16 mouse cellular contexts compared by ENCODE assay signal in the genomic region with DNA sequence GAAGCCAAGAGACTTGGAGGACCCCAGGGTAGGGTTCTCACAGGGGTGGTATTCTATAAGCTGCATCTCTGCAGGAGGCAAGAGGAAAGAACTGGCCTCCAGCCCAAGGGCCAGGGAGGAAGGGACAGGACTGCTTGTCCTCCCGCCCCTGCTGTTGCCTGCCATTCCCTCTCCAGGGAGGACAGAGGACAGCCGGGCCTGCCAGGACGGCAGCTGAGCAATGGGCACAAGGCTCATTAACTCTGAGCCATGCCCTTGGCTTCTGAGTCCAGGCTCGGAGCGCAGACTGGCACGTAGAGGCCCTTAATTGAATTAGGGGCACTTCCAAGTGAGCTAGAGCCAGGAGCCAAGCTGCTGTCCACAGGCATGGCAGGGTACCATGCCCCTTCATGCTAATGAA.
DNase-seq lines count a peak whose midpoint lies in the region; ATAC-seq and TF ChIP-seq lines count a peak whose summit lies in the region.
"Had no signal": no experiment of that assay in that cellular context is flagged by ENCODE, and none has a peak within 500 bp of the region (broad histone marks: within the 10 kb centered on the region; RNA-seq: fewer than 3 reads in every experiment).

No protein-coding gene starts in this region.

- no peak overlapping the region for H3K4me3 ChIP-seq in kidney, adult 2 months (ENCODE audit: insufficient read depth, low read depth, low read length)
- no peak overlapping the region for H3K4me3 ChIP-seq in kidney, embryonic 15.5 days (replicated peaks)
- no peak overlapping the region for H3K4me3 ChIP-seq in cerebellum, adult 2 months (replicated peaks; ENCODE audit: insufficient read depth, low read depth, low read length)
- H3K4me3 ChIP-seq: embryonic facial prominence, embryonic 13.5 days; lung, embryonic 15.5 days; megakaryocyte, embryonic 14.5 days had no signal

- no peak overlapping the region for H3K27ac ChIP-seq in kidney, adult 2 months (ENCODE audit: insufficient read depth, low read depth, low read length)
- H3K27ac ChIP-seq in kidney, embryonic 15.5 days: no peak overlapping the region
- no peak overlapping the region for H3K27ac ChIP-seq in cerebellum, adult 2 months (ENCODE audit: insufficient read depth, low read length)
- H3K27ac ChIP-seq: embryonic facial prominence, embryonic 13.5 days; lung, embryonic 15.5 days had no signal

- 45% methylated on average over 6 of the region's 6 CpGs for WGBS in kidney, adult 2 months
- WGBS in kidney, embryonic 15.5 days: 47% methylated on average over 6 of the region's 6 CpGs
- 11% methylated on average over 6 of the region's 6 CpGs for WGBS in cerebellum, adult 2 months

- no peak overlapping the region for H3K4me2 ChIP-seq in kidney, embryonic 15.5 days
- H3K4me2 ChIP-seq: embryonic facial prominence, embryonic 13.5 days; lung, embryonic 15.5 days had no signal

- TF ChIP-seq POLR2A in kidney, adult 2 months (IDR thresholded peaks at IDR 0.05; ENCODE audit: low read depth, low read length): no peak
- no peak for TF ChIP-seq POLR2A in cerebellum, adult 2 months (IDR thresholded peaks at IDR 0.05; ENCODE audit: borderline replicate concordance, insufficient read depth, low read length)

- no peaks in the 10 kb centered on the region for H3K27me3 ChIP-seq in kidney, adult 2 months (replicated peaks; ENCODE audit: control insufficient read depth, insufficient read depth, low read length)
- peaks cover 67% of the 10 kb centered on the region for H3K27me3 ChIP-seq in kidney, embryonic 15.5 days
- peaks cover 3% of the 10 kb centered on the region; the same call in 1 of the 2 replicates for H3K27me3 ChIP-seq in cerebellum, adult 2 months (ENCODE audit: control insufficient read depth, insufficient read depth, low read length)
- H3K27me3 ChIP-seq: lung, embryonic 15.5 days had no signal

- no peak for ATAC-seq in frontal cortex, adult (ENCODE audit: low TSS enrichment)
- no peak for ATAC-seq in kidney, embryonic 15.5 days (replicated peaks; ENCODE audit: low FRiP score)
- ATAC-seq: inflammation-experienced regulatory T-cells, adult 6 months had no signal

- no peaks in the 10 kb centered on the region for H3K4me1 ChIP-seq in kidney, adult 2 months (ENCODE audit: control insufficient read depth, insufficient read depth, low read length)
- peaks cover 13% of the 10 kb centered on the region; the same call in 1 of the 2 replicates for H3K4me1 ChIP-seq in kidney, embryonic 15.5 days
- peaks cover 4% of the 10 kb centered on the region; the same call in 1 of the 2 replicates for H3K4me1 ChIP-seq in cerebellum, adult 2 months (ENCODE audit: control insufficient read depth, insufficient read depth, low read length)
- H3K4me1 ChIP-seq: embryonic facial prominence, embryonic 13.5 days; lung, embryonic 15.5 days had no signal

- H3K36me3 ChIP-seq in kidney, adult 2 months (ENCODE audit: control insufficient read depth, insufficient read depth, low read length): no peaks in the 10 kb centered on the region
- H3K36me3 ChIP-seq in kidney, embryonic 15.5 days: no peaks in the 10 kb centered on the region
- H3K36me3 ChIP-seq: embryonic facial prominence, embryonic 13.5 days; G1E; lung, embryonic 15.5 days had no signal

- TF ChIP-seq CTCF in kidney, adult 2 months (conservative IDR thresholded peaks at IDR 0.05; ENCODE audit: insufficient read depth, insufficient read length, low read depth, low read length): no peak
- TF ChIP-seq CTCF in cerebellum, adult 2 months (IDR thresholded peaks at IDR 0.05; ENCODE audit: borderline replicate concordance, insufficient read depth, low read depth, low read length): no peak

- no peaks in the 10 kb centered on the region for H3K9me3 ChIP-seq in kidney, embryonic 15.5 days (replicated peaks)
- H3K9me3 ChIP-seq: embryonic facial prominence, embryonic 13.5 days; lung, embryonic 15.5 days; megakaryocyte, embryonic 14.5 days had no signal

- DNase-seq in frontal cortex, postnatal 14 days (ENCODE audit: low spot score in 2 of 2): peak; percentile 7 to 11
- peak; percentile 5 for DNase-seq in kidney, adult 2 months
- DNase-seq in brain, adult 2 months (ENCODE audit: low read depth, low spot score): peak; percentile 39
- peak; percentile 20 to 36 for DNase-seq in cerebellum, adult 2 months
- no peak for DNase-seq in thymus, postnatal 4 days
- no peak for DNase-seq in spleen, postnatal 10 days (ENCODE audit: low spot score in 2 of 2)
- DNase-seq: adrenal gland, postnatal 10 days; liver; thymus, adult 18-20 months had no signal

- no peak overlapping the region for H3K9ac ChIP-seq in kidney, embryonic 15.5 days
- H3K9ac ChIP-seq: embryonic facial prominence, embryonic 13.5 days; lung, embryonic 15.5 days had no signal

Comparison
In these comparisons a context has a peak if more than half of its experiments do, and no peak if none do; other contexts are left out.
1. DNase-seq: peak in frontal cortex, postnatal 14 days (2 of 2), kidney, adult 2 months (single experiment), brain, adult 2 months (single experiment) and cerebellum, adult 2 months (2 of 2); none in thymus, postnatal 4 days (single experiment) and spleen, postnatal 10 days (0 of 2).